Mouse (Mus musculus) brain, embryonic 14.5 days (tissue): ENCODE data around the gene Cldn4. TPM values are rescaled to one million over a fixed set of nuclear protein-coding genes. Genes with fewer than 3 reads are reported as not detected.
A peak's percentile ranks its signal among the peaks of the same experiment; 100 is the strongest.
"Not testable (repeated sequence)": the region's sequence is repeated elsewhere in the genome, so short reads cannot be mapped to it uniquely, and the experiment has no call there.

Experiments used
- DNase-seq: peaks from one replicate; pipeline ENCODE4 v3.0.0-alpha.2; 2011; ENCODE audit warnings: low read depth
- CTCF ChIP-seq: fragments of 200-500 bp; IDR thresholded peaks from 2 replicates; pipeline ENCODE4 v1.5.1; 2012; ENCODE audit warnings: inconsistent platforms, mild to moderate bottlenecking, moderate library complexity, borderline replicate concordance; ENCODE audit not compliant: insufficient read depth, insufficient read length; ENCODE audit errors: extremely low read depth
- POLR2A ChIP-seq: fragments of 200-500 bp; IDR thresholded peaks from 2 replicates; pipeline ENCODE4 v1.6.1; 2012; ENCODE audit warnings: mild to moderate bottlenecking, inconsistent platforms, borderline replicate concordance; ENCODE audit not compliant: poor library complexity, insufficient read depth, insufficient read length, severe bottlenecking; ENCODE audit errors: extremely low read depth
- polyA plus RNA-seq: library from polyadenylated mRNA; depleted of rRNA; stranded (reverse); fragments of >200 nt; gene quantifications from 2 replicates; pipeline ENCODE4 v1.2.3, GENCODE M21; 2012

Cldn4 gene
- polyA plus RNA-seq, 1 experiment = 3.2 TPM

DNA sequence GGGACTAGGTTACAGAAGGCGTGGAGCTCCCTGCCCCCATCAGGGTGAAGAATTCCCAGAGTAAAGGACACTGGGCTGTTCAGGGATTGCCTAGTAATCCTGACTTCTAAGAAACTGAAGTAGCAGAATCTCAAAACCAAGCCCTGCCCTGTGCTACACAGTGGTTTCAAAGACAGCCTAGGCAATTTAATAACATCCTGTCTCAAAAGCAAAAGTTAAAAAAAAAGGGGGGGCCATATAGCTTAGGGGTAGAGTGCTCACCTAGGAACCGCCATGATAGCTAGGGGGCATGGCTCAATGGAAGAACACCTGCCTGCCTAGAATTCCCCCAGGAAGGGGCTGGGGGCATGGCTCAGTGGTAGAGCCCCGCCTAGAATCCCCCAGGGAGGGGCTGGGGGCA is 7.7 kb downstream of the Cldn4 start:
- TF ChIP-seq CTCF = no peak
- no peak for TF ChIP-seq POLR2A
- DNase-seq = no peak

DNA sequence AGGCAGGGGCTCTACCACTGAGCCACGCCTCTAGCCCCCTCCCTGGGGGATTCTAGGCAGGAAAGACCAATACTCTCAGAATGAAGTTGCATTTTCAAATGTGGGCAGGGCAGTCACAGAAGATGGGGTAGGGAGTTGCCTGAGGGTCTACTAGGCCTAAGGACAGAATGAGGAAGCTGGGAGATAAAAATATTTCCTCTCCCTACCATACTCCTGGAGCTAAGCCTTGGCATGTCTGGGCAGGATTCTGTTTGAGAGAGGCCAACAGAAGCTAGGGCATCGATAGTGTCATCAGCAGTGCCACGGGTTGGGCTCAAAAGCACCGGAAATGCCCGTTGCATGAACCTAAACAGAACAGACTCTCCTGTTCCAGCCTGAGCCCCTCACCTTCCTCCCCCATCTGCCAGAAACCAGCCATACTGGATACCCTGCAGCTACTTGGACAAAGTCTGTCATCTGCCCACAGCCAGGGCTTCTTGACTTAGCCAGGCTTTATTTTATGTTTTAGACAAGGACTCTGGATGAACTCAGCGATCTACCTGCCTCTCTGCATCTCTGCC is 10.0 kb downstream of the Cldn4 start:
- no peak for DNase-seq
- TF ChIP-seq POLR2A = no peak

DNA sequence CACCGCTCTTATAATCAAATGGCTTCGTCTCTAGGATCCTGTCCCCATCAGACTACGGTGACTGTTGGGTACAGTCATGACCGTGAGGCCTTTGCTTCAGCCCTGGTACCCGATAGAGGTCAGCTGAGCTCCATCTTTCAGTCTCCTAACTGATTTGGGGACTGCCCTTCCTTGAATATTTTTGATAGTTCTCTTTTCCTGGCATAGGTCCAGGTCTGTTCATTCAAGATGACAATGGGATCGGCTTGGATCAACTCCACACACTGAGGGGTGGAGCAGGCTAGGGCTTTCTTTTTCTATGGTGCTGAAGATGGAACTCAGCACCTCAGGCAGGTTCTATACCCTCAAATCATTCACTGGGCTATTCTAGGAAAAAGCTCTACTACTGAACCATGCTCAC is 10.7 kb downstream of the Cldn4 start:
- no peak for TF ChIP-seq CTCF
- no peak for TF ChIP-seq POLR2A
- DNase-seq = no peak

DNA sequence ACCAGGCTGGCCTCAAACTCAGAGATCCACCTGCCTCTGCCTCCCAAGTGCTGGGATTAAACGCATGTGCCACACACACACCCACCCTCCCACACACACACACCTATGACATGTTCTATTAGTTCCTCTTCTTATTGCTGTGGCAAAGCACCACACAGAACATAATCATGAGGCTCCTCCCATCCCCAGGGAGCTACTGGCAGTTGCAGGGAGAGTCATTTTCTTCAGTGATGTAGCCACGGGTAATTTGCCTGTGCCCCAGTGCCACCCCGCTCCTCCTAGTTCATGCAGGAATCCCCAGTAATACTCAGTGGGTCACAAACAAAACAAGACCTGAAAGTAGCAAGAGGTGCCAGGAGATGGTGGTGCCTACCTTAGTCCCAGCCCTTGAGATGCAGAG is 12.1 kb downstream of the Cldn4 start:
- DNase-seq = no peak
- TF ChIP-seq CTCF (no peak), POLR2A (no peak)

DNA sequence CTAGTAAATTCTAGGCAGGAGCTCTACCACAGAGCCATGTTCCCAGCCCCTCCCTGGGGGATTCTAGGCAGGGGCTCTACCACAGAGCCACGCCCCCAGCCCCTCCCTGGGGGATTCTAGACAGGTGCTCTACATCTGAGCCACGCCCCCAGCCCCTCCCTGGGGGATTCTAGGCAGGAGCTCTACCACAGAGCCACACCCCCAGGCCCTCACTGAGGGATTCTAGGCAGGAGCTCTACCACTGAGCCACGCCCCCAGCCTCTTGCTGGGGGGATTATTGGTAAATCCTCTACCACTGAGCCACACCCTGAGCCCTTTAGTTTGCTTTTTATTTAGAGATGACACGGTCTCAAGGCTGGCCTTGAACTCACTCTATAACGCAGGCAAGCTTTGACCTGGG is 13.0 kb downstream of the Cldn4 start:
- DNase-seq = not testable (repeated sequence)

DNA sequence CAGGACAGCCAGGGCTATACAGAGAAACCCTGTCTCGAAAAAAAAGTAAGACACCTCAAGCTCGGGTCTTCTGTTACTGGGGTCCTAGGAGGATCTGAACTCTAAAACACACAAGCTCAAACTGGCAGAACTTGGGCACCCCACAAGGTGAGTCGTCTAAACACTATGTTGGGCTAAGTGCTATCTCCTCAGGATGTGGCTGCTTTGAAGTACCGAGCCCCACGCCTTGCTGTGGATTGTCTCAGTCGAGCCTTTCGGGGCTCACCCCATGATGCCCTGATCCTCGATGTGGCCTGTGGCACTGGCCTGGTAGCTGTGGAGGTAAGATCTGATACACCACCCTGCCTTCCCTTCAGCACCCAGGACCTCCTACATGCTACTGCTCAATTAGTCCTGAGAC is 13.5 kb downstream of the Cldn4 start:
- TF ChIP-seq CTCF = no peak
- no peak for TF ChIP-seq POLR2A
- DNase-seq = no peak

DNA sequence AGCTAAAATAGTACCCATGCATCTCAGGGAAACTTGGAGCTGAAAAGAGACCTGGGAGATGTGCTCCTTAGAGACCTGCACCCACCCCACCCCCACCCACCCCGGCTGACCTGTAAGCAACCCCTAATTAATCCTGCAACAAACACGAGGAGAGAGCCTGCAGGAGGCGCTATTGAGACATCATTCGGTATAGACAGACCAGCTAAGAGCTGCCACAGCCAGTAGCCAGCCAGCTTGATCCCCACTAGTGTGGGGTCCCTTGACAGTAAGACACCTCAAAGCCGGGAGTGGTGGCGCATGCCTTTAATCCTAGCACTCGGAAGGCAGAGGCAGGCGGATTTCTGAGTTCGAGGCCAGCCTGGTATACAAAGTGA is 13.8 kb downstream of the Cldn4 start:
- DNase-seq = peak; percentile 62
- no peak for TF ChIP-seq POLR2A
- TF ChIP-seq CTCF = peak; percentile 25; the same call in 1 of the 2 replicates

DNA sequence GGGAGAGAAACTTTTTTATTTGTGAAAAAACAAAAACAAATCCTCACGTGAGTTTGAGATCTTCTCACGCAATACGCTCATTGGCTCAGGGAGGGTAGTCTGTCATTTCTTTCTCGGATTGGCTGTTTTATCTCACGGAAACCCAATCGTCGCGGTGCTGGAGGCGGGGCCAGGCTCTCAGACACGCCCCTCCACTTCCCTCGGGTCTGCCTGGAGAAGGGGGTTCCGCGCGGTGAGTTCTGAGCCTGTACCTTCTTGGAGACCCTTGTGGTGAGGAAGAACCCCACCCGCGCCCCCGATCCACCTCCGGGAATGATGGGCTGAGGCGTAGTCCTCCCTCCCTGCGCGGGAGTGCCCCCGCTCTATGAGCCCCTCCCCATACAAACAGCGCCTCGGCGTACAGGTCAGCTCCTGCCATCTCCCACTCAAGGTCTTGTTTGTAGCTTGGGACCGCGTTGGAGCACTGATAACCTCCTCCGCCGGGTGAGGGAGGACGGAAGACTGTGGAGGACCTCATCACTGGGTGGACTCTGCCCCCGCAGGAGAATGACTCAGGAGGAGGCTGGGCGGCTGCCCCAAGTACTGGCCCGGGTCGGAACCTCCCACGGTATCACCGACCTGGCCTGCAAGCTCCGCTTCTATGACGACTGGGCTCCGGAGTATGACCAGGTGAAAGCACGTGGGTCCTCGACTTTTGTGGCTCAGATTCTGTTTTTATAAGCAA is 14.4 kb downstream of the Cldn4 start, which contains the start of gene Mettl27:
Gene Mettl27, plus strand, starts transcription at position 190 of the 724 bp plus-strand sequence.
- TF ChIP-seq CTCF (no peak), POLR2A (peak; percentile 19; the same call in 1 of the 2 replicates)
- DNase-seq = peak; percentile 96

DNA sequence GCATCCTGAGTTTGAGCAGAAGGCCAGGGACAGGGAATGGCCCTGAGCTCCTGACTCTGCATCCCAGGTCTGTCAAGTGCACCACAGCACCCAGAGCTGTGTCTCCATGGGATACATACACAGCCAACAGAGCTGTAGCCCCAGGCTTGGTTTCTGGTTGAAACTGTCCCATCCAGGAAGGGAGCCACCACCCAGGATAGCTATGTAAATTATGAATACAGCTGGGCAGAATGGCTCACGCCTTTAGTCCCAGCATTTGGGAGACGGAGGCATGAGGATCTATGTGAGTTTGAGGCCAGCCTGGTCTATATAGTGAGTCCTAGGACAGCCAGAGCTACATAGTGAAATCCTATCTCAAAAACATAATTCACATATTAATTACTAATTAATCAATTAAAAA is 16.7 kb downstream of the Cldn4 start:
- no peak for DNase-seq
- TF ChIP-seq POLR2A (no peak), CTCF (no peak)

DNA sequence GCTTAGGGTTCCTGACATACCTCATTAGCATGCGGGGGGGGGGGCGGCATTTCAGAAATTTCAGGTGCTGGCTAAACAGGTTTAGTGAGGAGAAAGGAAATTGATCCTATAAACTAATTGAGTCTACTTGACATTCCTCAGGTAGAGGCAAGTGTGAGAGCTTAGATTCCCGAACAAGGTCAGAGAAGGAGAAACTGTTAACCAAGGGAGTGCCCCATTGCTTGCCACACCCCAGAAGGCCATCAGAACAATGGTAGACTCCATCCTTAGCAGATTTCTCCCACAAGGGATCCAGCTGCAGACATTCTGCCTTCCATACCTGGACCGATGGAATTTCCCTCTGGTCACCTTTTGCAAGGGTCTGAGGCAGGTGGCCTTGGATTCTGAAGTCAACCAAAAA is 20.0 kb downstream of the Cldn4 start:
- no peak for DNase-seq
- TF ChIP-seq POLR2A = no peak
- TF ChIP-seq CTCF = no peak

DNA sequence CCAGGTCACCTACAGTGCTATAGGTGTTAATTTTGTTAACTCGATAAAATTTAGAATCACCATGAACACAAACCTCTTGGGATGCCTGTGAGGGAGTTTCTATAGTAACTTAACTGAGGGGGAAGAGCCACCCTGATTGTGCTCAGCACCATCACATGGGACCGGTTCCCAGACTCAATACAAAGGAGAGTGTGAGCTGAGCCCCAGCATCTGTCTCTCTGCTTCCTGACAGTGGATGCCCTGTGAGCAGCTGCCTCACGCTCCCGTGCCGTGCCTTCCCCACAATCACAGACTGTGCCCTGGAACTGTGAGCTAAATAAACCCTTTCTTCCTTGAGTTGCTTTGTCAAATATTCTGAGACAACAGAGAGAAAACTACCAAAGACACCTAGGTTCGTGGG is 23.6 kb downstream of the Cldn4 start:
- DNase-seq = peak; percentile 18
- TF ChIP-seq POLR2A = no peak
- TF ChIP-seq CTCF = no peak

DNA sequence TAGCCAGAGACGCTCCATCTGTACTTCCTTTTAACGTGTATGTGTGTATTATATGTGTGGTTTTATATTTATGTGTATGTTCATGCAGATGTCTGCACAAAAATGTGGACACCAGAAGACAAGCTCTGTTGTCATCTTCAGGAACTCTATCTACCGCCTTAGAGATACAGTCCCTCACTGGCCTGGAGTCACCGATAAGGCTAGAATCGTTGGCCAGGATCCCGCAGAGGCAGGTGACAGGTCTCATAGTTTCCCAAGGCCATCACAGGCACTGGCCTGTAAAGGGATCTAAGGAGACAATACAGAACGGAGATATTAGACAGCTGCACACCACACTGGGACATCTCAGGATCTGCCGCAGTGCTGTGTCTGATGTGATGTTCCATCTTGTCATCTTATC is 25.6 kb downstream of the Cldn4 start:
- DNase-seq = no peak
- TF ChIP-seq CTCF (no peak), POLR2A (no peak)
